Mouse (Mus musculus) limb, embryonic 13.5 days (tissue): ENCODE results near the gene Zfp764. TPM values are rescaled to one million over a fixed set of nuclear protein-coding genes. Genes with fewer than 3 reads are reported as not detected.
"Not testable (repeated sequence)": the region's sequence is repeated elsewhere in the genome, so short reads cannot be mapped to it uniquely, and the experiment has no call there.

Source experiments
- ATAC-seq: fragments of 200-750 bp; cut with Nextera tagmentation; 2 replicates; pipeline ENCODE4 v1.8.0; 2017; ENCODE audit warnings: low read depth, moderate number of reproducible peaks, moderate TSS enrichment; ENCODE audit not compliant: low FRiP score
- H3K27ac ChIP-seq: fragments of 300-500 bp; sonication (generic); 2 replicates; pipeline ENCODE4 v1.5.1; 2015; ENCODE audit warnings: inconsistent platforms, mild to moderate bottlenecking, moderate library complexity
- H3K27me3 ChIP-seq: fragments of 300-500 bp; sonication (generic); 2 replicates; pipeline ENCODE4 v1.6.1; 2015; ENCODE audit warnings: mild to moderate bottlenecking, inconsistent platforms
- H3K36me3 ChIP-seq: fragments of 300-500 bp; sonication (generic); 2 replicates; pipeline ENCODE4 v1.6.1; 2015; ENCODE audit warnings: inconsistent platforms, mild to moderate bottlenecking, moderate library complexity
- H3K4me1 ChIP-seq: fragments of 300-500 bp; sonication (generic); 2 replicates; pipeline ENCODE4 v1.6.1; 2015; ENCODE audit warnings: inconsistent platforms
- H3K4me2 ChIP-seq: fragments of 300-500 bp; sonication (generic); replicated peaks from 2 replicates; pipeline ENCODE4 v1.6.1; 2015; ENCODE audit warnings: inconsistent platforms, mild to moderate bottlenecking, moderate library complexity
- H3K4me3 ChIP-seq: fragments of 300-500 bp; sonication (generic); 2 replicates; pipeline ENCODE4 v1.5.1; 2015; ENCODE audit warnings: moderate library complexity, mild to moderate bottlenecking, inconsistent platforms
- H3K9ac ChIP-seq: fragments of 300-500 bp; sonication (generic); 2 replicates; pipeline ENCODE4 v1.6.1; 2015; ENCODE audit warnings: mild to moderate bottlenecking, inconsistent platforms
- H3K9me3 ChIP-seq: fragments of 300-500 bp; sonication (generic); 2 replicates; pipeline ENCODE4 v1.6.1; 2016; ENCODE audit warnings: inconsistent platforms
- WGBS: fragments of 180-500 bp; shearing (Covaris S2); methylation state at CpG from one replicate; pipeline ENCODE4 v1.1.7; 2015; 5-methylcytosine and 5-hydroxymethylcytosine counted together
- polyA plus RNA-seq: library from polyadenylated mRNA; unstranded; fragments of >200 nt; fragmentation: Nextera tagmentation; extraction: Ambion mirVana; gene quantifications from 2 replicates; pipeline ENCODE4 v1.2.1, GENCODE M21; 2015

The Zfp764 gene
- polyA plus RNA-seq = 8.1 and 8.4 TPM in 2 replicates

DNA sequence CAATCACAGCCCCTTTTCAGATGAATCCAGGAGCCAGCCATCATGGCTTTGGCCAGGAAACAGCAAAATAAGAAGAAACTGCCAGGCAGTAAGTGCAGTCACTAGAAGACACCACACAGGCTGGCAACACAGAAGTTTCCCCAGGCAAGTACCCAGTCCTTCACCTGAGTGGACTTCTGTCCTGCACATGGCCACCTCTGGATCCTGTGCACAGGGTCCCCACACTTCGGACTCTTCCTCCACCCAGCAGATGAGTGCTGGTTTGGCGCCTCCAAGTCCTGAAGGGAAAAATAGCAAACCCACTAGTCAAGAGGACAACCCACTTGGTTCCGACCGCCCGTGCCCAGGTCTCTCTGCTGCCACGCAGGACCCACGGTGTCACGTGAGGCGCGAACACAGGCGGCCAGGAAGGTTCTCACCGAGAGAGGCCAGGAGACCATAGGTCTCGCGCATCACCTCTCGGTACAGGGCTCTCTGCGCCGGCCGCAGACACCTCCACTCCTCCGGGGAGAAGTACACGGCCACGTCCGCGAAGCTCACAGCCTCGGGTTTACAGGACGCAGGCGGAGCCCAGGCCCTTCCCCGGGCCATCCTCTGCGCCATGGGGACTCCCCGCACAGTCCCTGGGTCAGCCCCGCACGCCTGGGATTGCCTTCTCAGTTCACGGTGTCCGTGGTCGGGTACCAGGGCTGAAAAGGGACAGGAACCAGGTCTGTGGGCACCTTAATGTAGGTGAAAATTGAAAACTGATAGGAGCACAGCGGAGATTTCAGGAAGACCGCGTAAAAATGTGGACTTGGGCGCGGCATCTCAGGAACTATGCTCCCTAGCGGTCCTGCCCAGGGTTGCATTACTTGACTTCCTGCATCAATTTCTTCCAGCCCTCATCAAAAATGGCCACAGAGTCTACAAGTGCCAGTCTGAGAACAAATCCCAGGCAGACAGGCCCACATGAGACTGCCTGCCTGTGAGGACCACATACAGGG lies at the start of gene Zfp764:
Gene Zfp764 (minus strand): TSS at position 821 of the 986 bp plus-strand sequence.
- Histone ChIP-seq H3K4me2 (peak within 1 kb of the TSS; percentile 88), H3K9ac (peak within 1 kb of the TSS; percentile 86), H3K36me3 (peaks cover 10% of the 10 kb centered on the region), H3K4me3 (peak within 1 kb of the TSS; percentile 59), H3K27ac (peak within 1 kb of the TSS; percentile 75)
- not testable (repeated sequence) for H3K27me3 ChIP-seq, H3K4me1 ChIP-seq, H3K9me3 ChIP-seq
- peak; percentile 88 for ATAC-seq
- WGBS = 5% methylated on average over 40 of the region's 40 CpGs

DNA sequence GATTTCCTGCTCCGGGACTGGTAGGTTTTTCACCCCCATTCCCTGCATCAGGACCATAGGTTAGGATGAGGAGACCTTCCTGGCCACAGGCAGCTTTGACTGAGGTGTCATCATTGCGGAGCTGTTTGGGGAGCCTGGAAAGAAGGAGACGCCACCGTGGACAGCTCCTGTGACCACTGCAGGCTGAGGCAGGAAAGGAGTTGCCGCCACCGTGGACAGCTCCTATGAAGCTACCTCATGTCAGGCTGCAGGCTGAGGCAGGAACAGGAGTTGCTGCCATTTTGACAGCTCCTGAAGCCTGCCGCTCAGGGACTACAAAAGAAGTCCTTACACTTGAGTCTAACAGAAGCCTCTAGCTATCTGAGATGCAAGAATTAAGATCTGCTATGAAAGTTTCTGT lies 48.3 kb upstream of the Zfp764 start:
- no peak overlapping the region for H3K9ac ChIP-seq
- no peak overlapping the region for H3K27ac ChIP-seq
- H3K9me3 ChIP-seq = peaks cover 14% of the 10 kb centered on the region; the same call in 1 of the 2 replicates
- H3K4me3 ChIP-seq = no peak overlapping the region
- WGBS = 91% methylated on average over 7 of the region's 7 CpGs
- H3K36me3 ChIP-seq = peaks cover 72% of the 10 kb centered on the region
- H3K4me1 ChIP-seq = peaks cover 33% of the 10 kb centered on the region
- no peak for ATAC-seq
- H3K4me2 ChIP-seq = no peak overlapping the region
- no peaks in the 10 kb centered on the region for H3K27me3 ChIP-seq

DNA sequence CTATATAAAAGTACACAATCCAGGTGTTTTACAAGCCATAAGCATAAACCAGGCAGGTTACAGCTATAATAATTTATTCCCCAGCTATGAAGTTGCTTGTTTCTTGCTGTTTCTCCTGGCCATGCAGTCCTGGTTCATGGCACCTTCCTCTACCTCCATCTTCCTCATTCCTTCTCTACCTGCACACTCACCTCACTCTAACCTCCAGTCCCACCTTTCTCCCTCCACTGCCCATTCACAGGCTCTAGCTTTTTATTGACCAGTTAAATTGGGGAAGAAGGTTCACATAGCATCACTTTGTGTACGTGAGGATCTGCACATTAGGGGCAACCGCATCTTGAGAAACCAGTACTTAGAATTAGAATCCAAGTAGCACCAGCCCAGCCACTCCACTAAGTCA lies 46.4 kb upstream of the Zfp764 start:
- Histone ChIP-seq H3K4me2 (no peak overlapping the region), H3K4me3 (no peak overlapping the region), H3K27me3 (no peaks in the 10 kb centered on the region), H3K9ac (no peak overlapping the region), H3K4me1 (peaks cover 39% of the 10 kb centered on the region), H3K9me3 (peaks cover 14% of the 10 kb centered on the region; the same call in 1 of the 2 replicates), H3K27ac (no peak overlapping the region), H3K36me3 (peaks cover 65% of the 10 kb centered on the region)
- no peak for ATAC-seq
- 96% methylated on average over 2 of the region's 2 CpGs for WGBS

DNA sequence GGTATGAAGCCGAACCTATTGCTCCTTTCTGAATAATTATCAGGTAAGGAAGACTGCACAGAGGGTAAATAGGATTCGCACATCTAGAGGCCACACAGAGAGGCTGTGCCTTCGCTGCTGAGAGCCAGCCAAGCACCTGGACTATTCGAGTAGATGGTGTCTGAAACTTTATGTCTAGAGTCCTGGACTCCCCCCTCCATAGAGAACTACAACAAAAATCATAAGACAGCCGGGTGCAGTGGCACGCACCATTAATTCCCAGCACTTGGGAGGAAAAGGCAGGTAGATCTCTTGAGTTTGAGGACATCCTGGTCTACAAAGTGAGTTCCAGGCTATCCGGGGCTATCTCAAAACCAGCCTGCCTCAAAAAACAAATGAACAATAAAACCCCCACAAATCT lies 43.3 kb upstream of the Zfp764 start:
- H3K9ac ChIP-seq = peak overlapping the region; percentile 67
- 83% methylated on average over 7 of the region's 7 CpGs for WGBS
- H3K4me3 ChIP-seq = peak overlapping the region; percentile 91
- ATAC-seq = no peak
- H3K36me3 ChIP-seq = peaks cover 63% of the 10 kb centered on the region
- no peak overlapping the region for H3K27ac ChIP-seq
- H3K27me3 ChIP-seq = no peaks in the 10 kb centered on the region
- no peaks in the 10 kb centered on the region for H3K9me3 ChIP-seq
- H3K4me1 ChIP-seq = peaks cover 45% of the 10 kb centered on the region
- H3K4me2 ChIP-seq = peak overlapping the region; percentile 88

DNA sequence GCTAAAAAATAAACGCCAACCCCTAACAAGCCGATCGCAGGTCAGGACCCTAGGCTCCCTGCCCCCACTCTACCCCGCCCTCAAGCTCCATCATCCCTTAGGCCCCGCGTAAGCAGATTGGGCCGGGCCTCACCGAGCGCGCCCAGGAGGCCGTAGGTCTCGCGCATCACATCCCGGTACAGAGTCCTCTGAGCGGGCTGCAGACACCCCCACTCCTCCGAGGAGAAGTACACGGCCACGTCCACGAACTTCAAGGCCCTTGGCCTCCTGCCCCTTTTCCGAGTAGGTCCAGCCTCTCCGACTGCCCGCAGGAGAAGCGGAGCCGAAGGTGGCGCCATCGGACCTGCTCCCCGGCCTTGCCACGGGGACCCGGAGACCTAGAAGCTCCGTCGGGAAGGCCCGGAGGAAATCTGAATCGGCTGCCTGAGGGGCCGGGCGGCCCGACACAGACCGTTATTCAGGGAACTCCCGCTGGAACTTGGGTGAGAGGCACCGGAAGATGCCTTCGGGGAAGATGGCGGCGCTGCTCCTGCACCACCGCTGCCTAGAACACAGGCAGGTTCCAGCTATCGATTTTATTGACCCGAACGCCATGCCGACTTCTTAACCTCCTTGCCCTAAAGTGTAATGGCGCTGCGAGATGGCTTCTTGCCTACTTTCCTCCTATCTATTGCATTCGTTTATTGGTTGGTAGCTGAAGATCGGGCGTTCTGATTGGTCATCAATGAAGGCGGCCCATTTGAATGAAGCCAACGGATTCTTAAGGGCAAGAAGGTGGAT lies 42.1 kb upstream of the Zfp764 start, which contains the start of gene Zfp689:
Gene Zfp689 (minus strand): TSS at position 638 of the 780 bp plus-strand sequence.
- H3K4me1 ChIP-seq = peaks cover 45% of the 10 kb centered on the region
- WGBS = under 1% methylated on average over 54 of the region's 54 CpGs
- H3K9ac ChIP-seq = peak within 1 kb of the TSS; percentile 92
- peak within 1 kb of the TSS; percentile 88 for H3K4me2 ChIP-seq
- peaks cover 66% of the 10 kb centered on the region for H3K36me3 ChIP-seq
- H3K9me3 ChIP-seq = no peaks in the 10 kb centered on the region
- no peaks in the 10 kb centered on the region for H3K27me3 ChIP-seq
- peak within 1 kb of the TSS; percentile 97 for H3K27ac ChIP-seq
- peak; percentile 91 for ATAC-seq
- peak within 1 kb of the TSS; percentile 91 for H3K4me3 ChIP-seq

DNA sequence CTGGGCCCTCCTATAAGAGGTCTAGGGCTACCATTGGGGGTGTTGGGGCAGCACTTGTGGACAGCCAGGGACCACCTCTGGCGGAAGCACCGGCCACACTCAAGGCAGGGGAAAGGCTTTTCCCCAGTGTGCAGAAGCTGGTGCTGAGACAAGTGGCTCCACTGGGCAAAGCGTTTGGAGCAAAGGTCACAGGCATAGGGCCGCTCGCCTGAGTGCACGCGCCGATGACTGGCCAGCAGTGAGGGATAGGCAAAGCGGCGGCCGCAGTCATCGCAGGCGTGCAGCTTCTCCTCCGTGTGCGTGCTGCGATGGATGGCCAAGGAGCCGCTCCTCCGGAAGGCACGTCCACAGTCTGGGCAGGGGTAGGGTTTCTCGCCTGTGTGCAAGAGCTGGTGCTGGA lies 37.4 kb upstream of the Zfp764 start:
- no peak overlapping the region for H3K9ac ChIP-seq
- no peaks in the 10 kb centered on the region for H3K27me3 ChIP-seq
- 91% methylated on average over 20 of the region's 20 CpGs for WGBS
- no peak overlapping the region for H3K27ac ChIP-seq
- no peak overlapping the region for H3K4me3 ChIP-seq
- no peak overlapping the region for H3K4me2 ChIP-seq
- ATAC-seq = no peak
- H3K4me1 ChIP-seq = peaks cover 6% of the 10 kb centered on the region; the same call in 1 of the 2 replicates
- no peaks in the 10 kb centered on the region; the same call in 1 of the 2 replicates for H3K9me3 ChIP-seq
- H3K36me3 ChIP-seq = peaks cover 63% of the 10 kb centered on the region

DNA sequence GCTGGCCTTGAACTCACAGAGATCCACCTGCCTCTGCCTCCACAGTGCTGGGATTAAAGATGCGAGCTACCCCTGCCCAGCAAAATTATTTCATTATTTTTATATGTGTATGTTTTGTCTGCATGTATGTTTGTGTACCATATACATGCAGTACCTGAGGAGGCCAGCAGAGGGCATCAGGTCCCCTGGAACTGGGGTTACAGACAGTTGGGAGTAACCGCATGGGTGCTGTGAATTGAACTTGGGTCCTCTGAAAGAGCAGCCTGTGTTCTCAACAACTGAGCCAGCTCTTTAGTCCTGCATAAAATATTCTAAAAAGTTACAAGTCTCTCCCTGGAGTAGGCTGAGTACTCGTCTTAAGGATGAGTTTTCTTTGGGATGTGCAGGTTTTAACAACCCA lies 31.1 kb upstream of the Zfp764 start:
- no peaks in the 10 kb centered on the region for H3K27me3 ChIP-seq
- 86% methylated on average over 3 of the region's 3 CpGs for WGBS
- no peak overlapping the region for H3K9ac ChIP-seq
- ATAC-seq = no peak
- H3K4me3 ChIP-seq = no peak overlapping the region; the same call in 1 of the 2 replicates
- peaks cover 17% of the 10 kb centered on the region for H3K36me3 ChIP-seq
- H3K27ac ChIP-seq = no peak overlapping the region
- no peaks in the 10 kb centered on the region for H3K4me1 ChIP-seq
- H3K4me2 ChIP-seq = no peak overlapping the region
- peaks cover 14% of the 10 kb centered on the region for H3K9me3 ChIP-seq

DNA sequence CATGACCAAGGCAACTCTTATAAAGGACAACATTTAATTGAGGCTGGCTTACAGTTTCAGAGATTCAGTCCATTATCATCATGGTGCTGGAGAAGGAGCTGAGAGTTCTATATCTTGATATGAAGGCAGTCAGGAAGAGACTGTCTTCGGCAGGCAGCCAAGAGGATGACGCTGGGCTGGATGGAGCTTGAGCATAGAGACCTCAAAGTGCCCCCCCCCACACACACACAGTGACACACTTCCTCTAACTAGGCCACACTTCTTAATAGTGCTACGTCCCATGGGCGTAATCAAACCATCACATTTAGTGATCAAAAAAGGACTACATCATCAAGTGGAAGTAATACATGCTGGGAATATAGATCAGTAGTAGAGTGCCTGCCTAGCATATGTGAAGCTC lies 28.6 kb upstream of the Zfp764 start:
- no peaks in the 10 kb centered on the region for H3K4me1 ChIP-seq
- H3K9ac ChIP-seq = no peak overlapping the region
- H3K4me3 ChIP-seq = no peak overlapping the region
- 92% methylated on average over 4 of the region's 4 CpGs for WGBS
- H3K36me3 ChIP-seq = no peaks in the 10 kb centered on the region
- no peak overlapping the region for H3K27ac ChIP-seq
- ATAC-seq = no peak
- H3K4me2 ChIP-seq = no peak overlapping the region
- peaks cover 14% of the 10 kb centered on the region for H3K9me3 ChIP-seq
- H3K27me3 ChIP-seq = no peaks in the 10 kb centered on the region

DNA sequence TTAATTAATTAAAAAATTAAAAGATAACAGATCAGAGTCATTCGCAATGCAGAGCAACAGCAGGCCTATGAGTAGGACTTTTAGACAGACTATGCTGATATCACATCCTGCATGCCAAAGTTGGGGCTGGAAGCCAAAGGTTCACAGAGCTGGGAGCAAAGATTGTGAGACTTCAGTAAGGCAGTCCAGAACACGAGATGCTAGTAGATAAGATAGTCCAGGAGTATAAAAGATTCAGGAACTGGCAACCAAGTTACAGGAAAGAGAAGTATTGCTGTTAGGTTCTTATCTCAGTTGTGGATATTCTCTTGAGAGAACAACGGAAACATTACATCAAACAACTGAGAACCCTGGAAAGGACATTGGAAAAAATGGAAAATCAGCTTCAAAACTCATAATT lies 19.7 kb upstream of the Zfp764 start:
- 73% methylated on average over 3 of the region's 3 CpGs for WGBS
- no peaks in the 10 kb centered on the region for H3K36me3 ChIP-seq
- ATAC-seq = no peak
- no peak overlapping the region for H3K27ac ChIP-seq
- H3K27me3 ChIP-seq = peaks cover 18% of the 10 kb centered on the region
- H3K9ac ChIP-seq = no peak overlapping the region
- no peak overlapping the region for H3K4me3 ChIP-seq
- H3K4me1 ChIP-seq = peaks cover 7% of the 10 kb centered on the region
- H3K4me2 ChIP-seq = no peak overlapping the region
- H3K9me3 ChIP-seq = no peaks in the 10 kb centered on the region

DNA sequence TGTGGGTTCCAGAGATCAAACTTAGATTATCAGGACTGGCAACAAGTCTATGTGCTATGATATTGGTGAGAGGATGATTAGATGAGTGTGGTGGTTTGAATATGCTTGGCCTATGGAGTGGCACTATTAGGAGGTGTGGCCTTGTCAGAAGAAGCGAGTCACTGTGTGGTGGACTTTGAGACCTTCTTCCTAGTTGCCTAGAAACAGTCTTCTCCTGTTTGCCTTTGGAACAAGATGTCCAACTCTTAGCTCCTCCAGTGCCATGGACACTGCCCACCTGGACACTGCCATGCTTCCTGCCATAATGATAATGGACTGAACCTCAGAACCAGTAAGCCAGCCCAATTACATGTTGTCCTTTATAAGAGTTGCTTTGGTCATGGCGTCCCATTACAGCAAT lies 19.3 kb upstream of the Zfp764 start:
- no peak for ATAC-seq
- Histone ChIP-seq H3K36me3 (no peaks in the 10 kb centered on the region), H3K27me3 (peaks cover 18% of the 10 kb centered on the region), H3K4me1 (peaks cover 12% of the 10 kb centered on the region), H3K4me3 (no peak overlapping the region), H3K9me3 (no peaks in the 10 kb centered on the region), H3K9ac (no peak overlapping the region), H3K27ac (no peak overlapping the region), H3K4me2 (no peak overlapping the region)
- 86% methylated on average over 2 of the region's 2 CpGs for whole genome bisulfite sequencing

DNA sequence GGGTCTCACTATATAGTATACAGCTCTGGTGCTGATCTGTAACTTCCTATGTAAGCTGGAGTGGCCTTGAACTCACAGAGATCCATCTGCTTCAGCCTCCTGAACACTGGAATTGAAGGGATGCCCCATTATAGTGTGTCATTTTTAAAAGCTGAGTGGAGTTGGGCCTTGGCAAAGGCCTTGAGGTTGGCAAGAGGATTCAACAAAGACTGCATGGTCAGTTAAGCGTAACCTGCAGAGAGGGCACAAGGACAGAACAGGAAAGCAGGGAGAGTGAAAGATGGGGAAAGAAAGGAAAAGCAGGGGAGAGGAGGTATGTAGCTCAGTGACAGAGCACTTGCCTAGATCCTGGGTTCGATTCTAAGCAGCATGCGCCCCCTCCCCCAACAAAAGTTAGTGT lies 18.7 kb upstream of the Zfp764 start:
- H3K27ac ChIP-seq = no peak overlapping the region
- H3K9ac ChIP-seq = no peak overlapping the region
- H3K9me3 ChIP-seq = no peaks in the 10 kb centered on the region
- no peak overlapping the region for H3K4me3 ChIP-seq
- H3K36me3 ChIP-seq = no peaks in the 10 kb centered on the region
- no peak for ATAC-seq
- peaks cover 15% of the 10 kb centered on the region for H3K4me1 ChIP-seq
- no peak overlapping the region for H3K4me2 ChIP-seq
- peaks cover 18% of the 10 kb centered on the region for H3K27me3 ChIP-seq
- WGBS = 90% methylated on average over 3 of the region's 3 CpGs

DNA sequence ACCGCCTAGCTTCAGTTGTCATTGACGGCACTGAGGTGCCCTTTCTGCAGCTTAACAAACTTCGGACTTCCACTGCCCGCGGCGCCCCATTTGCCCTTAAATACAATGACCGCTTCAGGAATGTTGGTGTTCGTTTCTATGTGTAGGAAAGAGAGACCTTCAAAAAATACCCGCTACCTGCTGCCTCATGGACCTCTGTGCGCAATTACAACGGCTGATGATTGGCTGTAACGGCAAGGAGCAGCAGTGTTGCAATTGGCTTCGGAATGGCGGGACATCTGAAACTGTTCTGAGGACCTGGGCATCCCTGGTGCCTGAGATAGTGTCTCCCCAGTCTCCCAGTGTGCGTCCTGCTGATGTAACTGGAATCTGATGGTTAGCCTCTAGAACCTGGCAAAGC lies 15.6 kb upstream of the Zfp764 start:
- Histone ChIP-seq H3K36me3 (peaks cover 18% of the 10 kb centered on the region), H3K4me3 (peak overlapping the region; percentile 75), H3K27ac (no peak overlapping the region), H3K4me1 (peaks cover 15% of the 10 kb centered on the region), H3K27me3 (peaks cover 18% of the 10 kb centered on the region), H3K9me3 (no peaks in the 10 kb centered on the region), H3K4me2 (peak overlapping the region; percentile 98), H3K9ac (peak overlapping the region; percentile 93)
- peak; percentile 42; the same call in 1 of the 2 replicates for ATAC-seq
- under 1% methylated on average over 15 of the region's 15 CpGs for WGBS
